Mouse (Mus musculus) liver, embryonic 12.5 days (tissue): ENCODE measurements at regions not wholly inside any gene's neighbourhood (a gene's known extent, or its start where the extent isn't known, plus 50 kb on each side); places are given as distances from the start of the nearest gene placed in this dataset.
A peak's percentile ranks its signal among the peaks of the same experiment; 100 is the strongest.
"Not testable (repeated sequence)": the region's sequence is repeated elsewhere in the genome, so short reads cannot be mapped to it uniquely, and the experiment has no call there.

Experiments
- ATAC-seq: fragments of 200-750 bp; cut with Nextera tagmentation; 2 replicates; pipeline ENCODE4 v1.8.0; 2017; ENCODE audit warnings: moderate number of reproducible peaks, mild to moderate bottlenecking, moderate library complexity
- H3K27ac ChIP-seq: fragments of 300-500 bp; sonication (generic); 2 replicates; pipeline ENCODE4 v1.5.1; 2016; ENCODE audit warnings: mild to moderate bottlenecking
- H3K27me3 ChIP-seq: fragments of 300-500 bp; sonication (generic); replicated peaks from 2 replicates; pipeline ENCODE4 v1.6.1; 2016; ENCODE audit warnings: mild to moderate bottlenecking, moderate library complexity
- H3K36me3 ChIP-seq: fragments of 300-500 bp; sonication (generic); 2 replicates; pipeline ENCODE4 v1.6.1; 2016; ENCODE audit warnings: mild to moderate bottlenecking, moderate library complexity
- H3K4me1 ChIP-seq: fragments of 300-500 bp; sonication (generic); 2 replicates; pipeline ENCODE4 v1.6.1; 2016
- H3K4me2 ChIP-seq: fragments of 300-500 bp; sonication (generic); 2 replicates; pipeline ENCODE4 v1.6.1; 2016; ENCODE audit warnings: mild to moderate bottlenecking, moderate library complexity
- H3K4me3 ChIP-seq: fragments of 300-500 bp; sonication (generic); 2 replicates; pipeline ENCODE4 v1.5.1; 2016; ENCODE audit warnings: mild to moderate bottlenecking, moderate library complexity
- H3K9ac ChIP-seq: fragments of 300-500 bp; sonication (generic); 2 replicates; pipeline ENCODE4 v1.6.1; 2016; ENCODE audit warnings: mild to moderate bottlenecking, moderate library complexity
- H3K9me3 ChIP-seq: fragments of 300-500 bp; sonication (generic); replicated peaks from 2 replicates; pipeline ENCODE4 v1.6.1; 2016; ENCODE audit warnings: mild to moderate bottlenecking, moderate library complexity
- WGBS: fragments of 180-500 bp; shearing (Covaris S2); methylation state at CpG from one replicate; pipeline ENCODE4 v1.1.7; 2016; ENCODE audit not compliant: insufficient replicate concordance; 5-methylcytosine and 5-hydroxymethylcytosine counted together

- Histone ChIP-seq H3K4me2 (no peak overlapping the region), H3K9ac (no peak overlapping the region), H3K27ac (no peak overlapping the region), H3K9me3 (no peaks in the 10 kb centered on the region), H3K27me3 (no peaks in the 10 kb centered on the region), H3K4me3 (no peak overlapping the region), H3K4me1 (peaks cover 37% of the 10 kb centered on the region), H3K36me3 (no peaks in the 10 kb centered on the region)
- ATAC-seq, result no peak
- 71% methylated on average over 7 of the region's 7 CpGs for WGBS
Measured at GRCm38 (mm10) chr5:148694352-148694751, 141.8 kb upstream of the Ubl3 start.

- H3K4me2 ChIP-seq, result no peak overlapping the region
- no peaks in the 10 kb centered on the region for H3K36me3 ChIP-seq
- H3K9me3 ChIP-seq, result no peaks in the 10 kb centered on the region
- H3K27ac ChIP-seq, result no peak overlapping the region; the same call in 1 of the 2 replicates
- peaks cover 64% of the 10 kb centered on the region for H3K4me1 ChIP-seq
- no peak overlapping the region for H3K4me3 ChIP-seq
- ATAC-seq, result no peak
- WGBS, result 71% methylated on average over 7 of the region's 7 CpGs
- no peaks in the 10 kb centered on the region for H3K27me3 ChIP-seq
- H3K9ac ChIP-seq, result no peak overlapping the region
Measured at GRCm38 (mm10) chr5:148691486-148691885, 138.9 kb upstream of the Ubl3 start.

DNA sequence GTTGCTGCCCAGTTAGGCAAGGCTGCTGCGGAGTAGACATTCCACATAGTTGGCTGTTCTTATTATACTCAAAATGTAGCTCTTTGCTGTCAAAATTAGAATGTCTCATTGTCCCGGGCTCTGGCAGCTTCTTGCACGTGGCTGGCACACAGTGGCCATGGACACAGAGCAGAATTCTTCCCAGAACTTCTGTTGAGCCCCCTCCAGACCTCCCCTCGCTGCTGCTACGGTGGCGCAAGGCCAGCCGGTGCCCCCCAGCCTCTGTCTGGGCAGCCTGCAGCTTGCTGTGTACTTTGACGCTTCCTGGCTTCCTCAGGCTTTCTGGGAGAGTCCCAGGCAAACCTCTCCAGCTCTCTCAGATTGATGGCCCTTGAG, 138.2 kb upstream of the Ubl3 start:
- Histone ChIP-seq H3K4me3 (no peak overlapping the region), H3K27ac (peak overlapping the region; percentile 78), H3K4me2 (peak overlapping the region; percentile 64)

DNA sequence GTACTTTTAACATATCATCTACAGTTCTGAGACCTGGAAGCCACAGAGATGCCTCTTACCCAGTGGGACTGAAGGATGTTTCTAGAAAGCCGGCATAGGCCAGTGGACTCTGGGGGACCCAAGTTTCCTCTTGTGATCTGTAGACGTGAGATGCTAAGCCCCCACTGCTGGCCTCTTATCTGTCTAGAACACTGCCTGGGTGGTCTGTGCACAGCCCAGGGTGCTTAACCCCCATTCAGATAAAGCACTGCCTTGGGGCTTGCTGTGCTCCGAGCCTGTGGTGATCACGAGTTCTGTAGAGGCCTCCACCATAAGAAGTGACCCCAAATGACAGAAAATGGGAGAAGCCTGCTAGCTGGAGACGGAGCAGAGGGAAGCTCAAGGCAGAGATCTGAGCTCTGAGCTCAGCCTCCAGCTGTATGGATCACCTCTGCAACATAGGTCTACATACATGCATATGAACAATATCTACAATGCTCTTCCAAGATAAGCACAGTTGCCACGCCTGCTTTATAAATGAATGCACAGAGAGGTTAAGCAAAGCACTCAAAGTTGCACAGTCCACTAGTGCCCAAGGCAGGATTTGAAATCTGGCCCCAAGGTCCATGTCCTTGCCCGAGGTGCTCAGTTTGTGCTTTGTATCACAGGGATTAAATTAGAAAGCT, 137.7 kb upstream of the Ubl3 start:
- H3K27me3 ChIP-seq, result no peaks in the 10 kb centered on the region
- peak overlapping the region; percentile 54 for H3K9ac ChIP-seq
- no peaks in the 10 kb centered on the region for H3K36me3 ChIP-seq
- peak overlapping the region; percentile 78 for H3K27ac ChIP-seq
- H3K9me3 ChIP-seq, result no peaks in the 10 kb centered on the region
- 26% methylated on average over 7 of the region's 7 CpGs for WGBS
- peak; percentile 94 for ATAC-seq
- H3K4me2 ChIP-seq, result peak overlapping the region; percentile 64
- peak overlapping the region; percentile 12; the same call in 1 of the 2 replicates for H3K4me3 ChIP-seq
- H3K4me1 ChIP-seq, result peaks cover 64% of the 10 kb centered on the region

More for the DNA sequence above, 138.2 kb upstream of the Ubl3 start:
- peaks cover 64% of the 10 kb centered on the region for H3K4me1 ChIP-seq
- no peaks in the 10 kb centered on the region for H3K9me3 ChIP-seq
- H3K36me3 ChIP-seq, result no peaks in the 10 kb centered on the region
- no peak for ATAC-seq
- no peaks in the 10 kb centered on the region for H3K27me3 ChIP-seq
- no peak overlapping the region for H3K9ac ChIP-seq
- WGBS, result 67% methylated on average over 8 of the region's 8 CpGs

GRCm38 (mm10) chr5:148689297-148689696, 136.7 kb upstream of the Ubl3 start:
- Histone ChIP-seq H3K4me3 (no peak overlapping the region), H3K27me3 (no peaks in the 10 kb centered on the region), H3K9me3 (no peaks in the 10 kb centered on the region), H3K4me2 (peak overlapping the region; percentile 64), H3K4me1 (peaks cover 58% of the 10 kb centered on the region), H3K27ac (peak overlapping the region; percentile 78), H3K36me3 (no peaks in the 10 kb centered on the region), H3K9ac (peak overlapping the region; percentile 54)
- WGBS, result 29% methylated on average over 9 of the region's 9 CpGs
- ATAC-seq, result peak; percentile 81

DNA sequence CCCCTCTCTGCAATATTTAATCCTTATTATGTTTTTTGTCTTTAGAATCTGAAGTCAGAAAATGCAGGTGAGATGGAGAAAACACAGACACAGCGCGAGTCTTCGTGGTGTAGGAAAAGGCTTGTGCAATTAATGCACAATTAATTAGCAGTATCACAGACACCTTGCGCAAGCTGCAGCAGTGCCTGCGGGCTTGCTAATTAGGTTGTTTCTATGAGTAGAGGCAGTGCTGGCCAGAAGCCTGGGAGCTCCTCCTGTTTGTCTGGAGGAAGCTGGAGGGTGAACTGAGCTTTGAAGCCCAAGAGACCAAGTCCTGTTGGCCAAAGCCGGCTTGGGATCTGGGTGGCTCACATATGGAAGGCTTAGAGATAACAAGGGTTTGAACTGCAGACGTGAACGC, 135.9 kb upstream of the Ubl3 start:
- WGBS, result 67% methylated on average over 8 of the region's 8 CpGs
- H3K4me2 ChIP-seq, result no peak overlapping the region
- H3K36me3 ChIP-seq, result no peaks in the 10 kb centered on the region

DNA sequence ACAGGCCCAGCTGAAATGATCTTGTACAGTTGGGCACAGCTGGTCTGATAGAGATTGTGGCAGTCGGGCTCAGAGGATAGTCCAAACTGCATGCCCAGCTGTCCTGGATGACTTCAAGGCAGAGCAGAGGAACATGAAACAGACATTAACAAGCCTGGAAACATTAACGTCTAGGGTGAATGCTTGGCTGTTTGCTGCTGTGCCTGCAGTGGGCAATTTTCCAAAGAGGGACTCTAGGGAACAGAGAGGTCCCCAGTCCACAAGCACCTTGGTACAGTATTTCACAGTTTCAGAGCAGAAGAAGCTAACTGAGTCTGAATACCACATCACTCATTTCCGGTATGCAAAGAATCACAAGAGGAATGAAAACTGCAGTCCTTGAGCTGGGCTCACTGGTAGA, 135.2 kb upstream of the Ubl3 start:
- no peak for ATAC-seq
- WGBS, result 72% methylated on average over 3 of the region's 3 CpGs
- Histone ChIP-seq H3K27me3 (no peaks in the 10 kb centered on the region), H3K9ac (no peak overlapping the region), H3K36me3 (no peaks in the 10 kb centered on the region), H3K27ac (0 out of 2 replicates have a peak overlapping the region, but pooled peaks have one; percentile 42), H3K4me2 (no peak overlapping the region), H3K9me3 (no peaks in the 10 kb centered on the region), H3K4me3 (no peak overlapping the region), H3K4me1 (peaks cover 66% of the 10 kb centered on the region)

More for the DNA sequence above, 135.9 kb upstream of the Ubl3 start:
- H3K4me1 ChIP-seq, result peaks cover 65% of the 10 kb centered on the region
- H3K9ac ChIP-seq, result no peak overlapping the region
- no peaks in the 10 kb centered on the region for H3K27me3 ChIP-seq
- H3K9me3 ChIP-seq, result no peaks in the 10 kb centered on the region
- peak overlapping the region; percentile 78 for H3K27ac ChIP-seq
- ATAC-seq, result no peak
- H3K4me3 ChIP-seq, result no peak overlapping the region

DNA sequence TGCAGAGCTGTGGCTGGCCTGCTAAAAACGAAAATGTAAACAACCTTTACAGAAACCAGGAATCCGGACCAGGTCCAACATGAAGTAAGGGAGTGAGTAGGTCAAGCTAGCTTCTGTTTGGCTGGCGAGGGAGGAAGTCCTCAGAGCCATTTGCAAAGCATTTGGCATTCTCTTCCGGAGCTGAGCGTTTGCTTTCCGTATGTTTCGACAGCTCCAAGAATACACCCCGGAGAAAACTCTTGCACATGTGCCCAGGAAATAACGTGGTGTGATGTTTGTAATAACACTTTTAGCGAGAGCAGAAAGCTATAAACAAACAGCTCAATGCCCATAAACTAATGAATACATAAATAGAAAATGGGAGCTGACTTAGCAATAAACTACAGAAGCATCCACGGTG, 131.6 kb upstream of the Ubl3 start:
- H3K4me1 ChIP-seq, result peaks cover 49% of the 10 kb centered on the region
- peak overlapping the region; percentile 32; the same call in 1 of the 2 replicates for H3K27ac ChIP-seq
- H3K9me3 ChIP-seq, result no peaks in the 10 kb centered on the region
- no peak overlapping the region for H3K4me2 ChIP-seq
- no peaks in the 10 kb centered on the region for H3K27me3 ChIP-seq
- no peaks in the 10 kb centered on the region for H3K36me3 ChIP-seq
- ATAC-seq, result no peak
- no peak overlapping the region for H3K9ac ChIP-seq
- 68% methylated on average over 11 of the region's 11 CpGs for WGBS
- no peak overlapping the region for H3K4me3 ChIP-seq

DNA sequence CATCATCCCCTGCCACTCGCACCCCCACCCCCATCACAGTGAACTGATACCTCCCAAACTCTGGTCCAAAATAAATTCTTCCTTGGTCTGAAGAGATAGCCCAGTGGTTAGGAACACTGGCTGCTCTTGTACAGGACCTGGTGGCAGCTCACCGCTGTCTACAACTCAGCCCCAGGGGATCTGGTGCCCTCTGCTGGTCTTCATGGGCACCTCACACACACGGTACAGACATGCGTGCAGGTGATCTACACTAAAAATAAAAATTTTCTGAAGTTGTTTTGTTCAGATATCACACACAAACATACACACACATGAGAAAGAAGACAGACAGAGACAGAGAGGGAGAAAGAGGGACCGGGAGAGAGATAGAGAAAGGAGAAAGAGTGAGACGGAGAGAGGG, 130.0 kb upstream of the Ubl3 start:
- ATAC-seq, result no peak
- 87% methylated on average over 6 of the region's 6 CpGs for WGBS
- no peak overlapping the region for H3K4me3 ChIP-seq
- no peak overlapping the region for H3K27ac ChIP-seq
- no peak overlapping the region for H3K4me2 ChIP-seq
- no peaks in the 10 kb centered on the region for H3K9me3 ChIP-seq
- no peak overlapping the region for H3K9ac ChIP-seq
- no peaks in the 10 kb centered on the region for H3K36me3 ChIP-seq
- peaks cover 33% of the 10 kb centered on the region for H3K4me1 ChIP-seq
- no peaks in the 10 kb centered on the region for H3K27me3 ChIP-seq

GRCm38 (mm10) chr5:148680341-148680740, 127.8 kb upstream of the Ubl3 start:
- ATAC-seq, result peak; percentile 61
- H3K4me2 ChIP-seq, result no peak overlapping the region
- H3K36me3 ChIP-seq, result no peaks in the 10 kb centered on the region

DNA sequence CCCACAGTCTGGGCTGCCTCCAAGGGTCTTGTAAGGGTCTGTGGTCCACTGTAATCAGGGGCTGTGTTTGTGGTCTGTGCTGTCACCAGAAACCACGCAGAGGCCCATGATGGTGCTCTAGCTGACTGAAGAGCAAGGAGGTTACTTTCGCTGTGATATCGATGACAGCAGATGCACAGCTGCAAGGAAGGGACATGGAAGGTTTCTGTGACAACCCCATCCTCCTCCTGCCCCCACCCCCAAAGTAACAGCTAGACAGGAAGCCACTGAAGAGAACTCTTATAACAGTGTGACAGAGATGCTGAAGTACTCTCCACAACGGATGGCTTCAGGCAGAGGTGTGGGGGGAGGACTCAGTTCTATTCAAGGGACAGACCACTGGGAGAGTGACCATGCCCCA, 127.0 kb upstream of the Ubl3 start:
- Histone ChIP-seq H3K4me2 (no peak overlapping the region), H3K9ac (no peak overlapping the region), H3K27me3 (no peaks in the 10 kb centered on the region), H3K27ac (no peak overlapping the region), H3K9me3 (no peaks in the 10 kb centered on the region; the same call in 1 of the 2 replicates), H3K36me3 (no peaks in the 10 kb centered on the region), H3K4me1 (peaks cover 24% of the 10 kb centered on the region), H3K4me3 (no peak overlapping the region)
- ATAC-seq, result no peak; the same call in 1 of the 2 replicates
- 48% methylated on average over 4 of the region's 4 CpGs for WGBS

More at GRCm38 (mm10) chr5:148680341-148680740, 127.8 kb upstream of the Ubl3 start:
- no peak overlapping the region for H3K27ac ChIP-seq
- no peak overlapping the region for H3K4me3 ChIP-seq
- H3K4me1 ChIP-seq, result peaks cover 24% of the 10 kb centered on the region
- no peaks in the 10 kb centered on the region for H3K27me3 ChIP-seq
- 62% methylated on average over 5 of the region's 5 CpGs for WGBS
- no peaks in the 10 kb centered on the region; the same call in 1 of the 2 replicates for H3K9me3 ChIP-seq
- H3K9ac ChIP-seq, result no peak overlapping the region

- H3K4me3 ChIP-seq, H3K9me3 ChIP-seq, H3K27me3 ChIP-seq, H3K9ac ChIP-seq, H3K4me2 ChIP-seq, ATAC-seq, H3K27ac ChIP-seq, H3K36me3 ChIP-seq: not testable (repeated sequence)
- WGBS, result 79% methylated on average over 12 of the region's 12 CpGs
- peaks cover 15% of the 10 kb centered on the region for H3K4me1 ChIP-seq
Measured at GRCm38 (mm10) chr5:148678285-148678937, 125.8 kb upstream of the Ubl3 start.
